Mouse (Mus musculus) large intestine, adult 2 months (tissue): ENCODE measurements around the gene Cct5. TPM values are rescaled to one million over a fixed set of nuclear protein-coding genes. Genes with fewer than 3 reads are reported as not detected.

Source experiments
- polyA plus RNA-seq: library from polyadenylated mRNA; depleted of rRNA; stranded (reverse); fragments of >200 nt; gene quantifications from 2 replicates; pipeline ENCODE4 v1.2.3, GENCODE M21; 2012; rRNA removed

Gene Cct5
- polyA plus RNA-seq, 1 experiment = 91.9 TPM

Other genes starting within 250 kb of the Cct5 start
- gene Ankrd33b, start 234.1 kb downstream of the Cct5 start, polyA plus RNA-seq = 0.21 and 0.27 TPM in 2 replicates
- gene Ropn1l, start 148.1 kb downstream of the Cct5 start, polyA plus RNA-seq = 0.33 TPM in 1 of 2 replicates, not detected in the other
- 16.0 and 43.6 TPM in 2 replicates for gene March6, start 70.8 kb downstream of the Cct5 start, polyA plus RNA-seq
- gene Cmbl, start 36.4 kb downstream of the Cct5 start, polyA plus RNA-seq = 97.1 and 191 TPM in 2 replicates
- gene Fam173b, start within 50 bp of the Cct5 start, polyA plus RNA-seq = 5.1 and 8.7 TPM in 2 replicates